Mouse (Mus musculus): ENCODE data around the gene Gm10130. TPM values are rescaled to one million over a fixed set of nuclear protein-coding genes. Genes with fewer than 3 reads are reported as not detected.
"Not testable (repeated sequence)": the region's sequence is repeated elsewhere in the genome, so short reads cannot be mapped to it uniquely, and the experiment has no call there.

Gene Gm10130
- polyA plus RNA-seq, 1 experiment from 2014 or later: not detected

DNA sequence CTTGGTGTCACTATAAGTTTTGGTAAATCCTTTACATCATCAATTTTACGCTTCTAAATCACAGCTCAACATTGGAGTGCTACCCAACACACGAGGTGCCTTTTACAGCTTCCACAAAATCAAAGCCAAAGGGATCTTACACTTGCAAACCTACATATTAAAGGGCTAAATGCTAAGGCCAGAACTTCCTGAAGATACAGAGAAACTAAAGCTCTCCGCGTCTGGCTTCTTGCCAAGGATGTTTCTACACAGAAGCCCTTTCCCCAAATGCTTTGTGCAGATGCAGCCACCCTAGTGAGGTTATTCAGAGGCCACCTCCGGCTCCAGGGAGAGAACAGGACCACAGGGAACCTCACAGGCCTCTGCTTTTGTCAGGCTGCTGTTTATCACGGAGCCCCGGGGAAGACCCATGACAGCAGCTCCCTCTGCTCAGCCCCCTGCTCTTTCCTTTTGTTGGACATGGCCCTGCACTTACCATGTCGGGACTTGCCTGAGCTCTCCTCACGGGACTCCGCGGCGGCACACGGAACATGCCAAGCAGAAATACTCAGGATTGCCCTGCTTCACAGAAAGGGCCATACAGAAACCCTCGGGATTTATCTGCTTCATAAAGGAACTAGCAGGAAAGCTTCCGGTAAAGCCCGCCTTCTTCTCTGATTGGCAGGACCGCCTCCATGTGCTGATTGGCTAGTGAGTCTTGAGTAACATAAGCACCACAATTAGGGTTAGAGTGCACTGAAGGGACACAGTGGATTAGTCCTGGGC, 38.8 kb downstream of the Gm10130 start, which contains the start of gene 3300002I08Rik:
Gene 3300002I08Rik, minus strand, starts transcription at position 653 of the 765 bp plus-strand sequence.
- ATAC-seq: peak; percentile 99
- H3K36me3 ChIP-seq (ENCODE audit: control insufficient read depth, insufficient read depth, low read length); H3K27me3 ChIP-seq (replicated peaks; ENCODE audit: control insufficient read depth, insufficient read depth, low read length); H3K9me3 ChIP-seq (replicated peaks; ENCODE audit: control insufficient read depth, low read length); H3K4me1 ChIP-seq (ENCODE audit: control insufficient read depth, insufficient read depth, low read length): not testable (repeated sequence)
- under 1% methylated on average over 16 of the region's 17 CpGs for WGBS
- DNase-seq (ENCODE audit: low spot score): peak; percentile 95
- Histone ChIP-seq H3K4me2 (ENCODE audit: low read length) (peak within 1 kb of the TSS; percentile 37), H3K27ac (ENCODE audit: low read depth, low read length) (peak within 1 kb of the TSS; percentile 84), H3K9ac (ENCODE audit: low read length) (peak within 1 kb of the TSS; percentile 77), H3K4me3 (ENCODE audit: low read depth, low read length) (peak within 1 kb of the TSS; percentile 55)

- Histone ChIP-seq H3K9ac (ENCODE audit: low read length) (peak overlapping the region; percentile 25; the same call in 1 of the 2 replicates), H3K27ac (ENCODE audit: low read depth, low read length) (no peak overlapping the region), H3K27me3 (replicated peaks; ENCODE audit: control insufficient read depth, insufficient read depth, low read length) (no peaks in the 10 kb centered on the region), H3K9me3 (replicated peaks; ENCODE audit: control insufficient read depth, low read length) (no peaks in the 10 kb centered on the region), H3K4me1 (ENCODE audit: control insufficient read depth, insufficient read depth, low read length) (no peaks in the 10 kb centered on the region), H3K4me3 (ENCODE audit: low read depth, low read length) (peak overlapping the region; percentile 55), H3K36me3 (ENCODE audit: control insufficient read depth, insufficient read depth, low read length) (no peaks in the 10 kb centered on the region), H3K4me2 (ENCODE audit: low read length) (peak overlapping the region; percentile 35)
- WGBS: 13% methylated on average over 4 of the region's 4 CpGs
- DNase-seq (ENCODE audit: low spot score) (no peak), ATAC-seq (peak; percentile 57; the same call in 1 of the 2 replicates)
Measured at GRCm38 (mm10) chr2:150362878-150363229, 39.4 kb downstream of the Gm10130 start.

GRCm38 (mm10) chr2:150385553-150386106, 62.1 kb downstream of the Gm10130 start:
- not testable (repeated sequence) for H3K9ac ChIP-seq (ENCODE audit: low read length); H3K36me3 ChIP-seq (ENCODE audit: control insufficient read depth, insufficient read depth, low read length); H3K9me3 ChIP-seq (replicated peaks; ENCODE audit: control insufficient read depth, low read length); ATAC-seq; H3K27me3 ChIP-seq (replicated peaks; ENCODE audit: control insufficient read depth, insufficient read depth, low read length); H3K4me3 ChIP-seq (ENCODE audit: low read depth, low read length); H3K4me2 ChIP-seq (ENCODE audit: low read length); H3K27ac ChIP-seq (ENCODE audit: low read depth, low read length); DNase-seq (ENCODE audit: low spot score); H3K4me1 ChIP-seq (ENCODE audit: control insufficient read depth, insufficient read depth, low read length)
- 95% methylated on average over 18 of the region's 19 CpGs for WGBS

GRCm38 (mm10) chr2:150390198-150390597, 66.7 kb downstream of the Gm10130 start:
- Histone ChIP-seq H3K4me2 (ENCODE audit: low read length) (no peak overlapping the region), H3K4me3 (ENCODE audit: low read depth, low read length) (no peak overlapping the region), H3K36me3 (ENCODE audit: control insufficient read depth, insufficient read depth, low read length) (no peaks in the 10 kb centered on the region), H3K27ac (ENCODE audit: low read depth, low read length) (no peak overlapping the region), H3K9me3 (replicated peaks; ENCODE audit: control insufficient read depth, low read length) (no peaks in the 10 kb centered on the region), H3K4me1 (ENCODE audit: control insufficient read depth, insufficient read depth, low read length) (no peaks in the 10 kb centered on the region), H3K27me3 (replicated peaks; ENCODE audit: control insufficient read depth, insufficient read depth, low read length) (no peaks in the 10 kb centered on the region), H3K9ac (ENCODE audit: low read length) (no peak overlapping the region)
- 89% methylated on average over 1 of the region's 1 CpGs for WGBS
- no peak for ATAC-seq
- no peak for DNase-seq (ENCODE audit: low spot score)

GRCm38 (mm10) chr2:150412146-150412545, 88.6 kb downstream of the Gm10130 start:
- H3K4me2 ChIP-seq (ENCODE audit: low read length); H3K36me3 ChIP-seq (ENCODE audit: control insufficient read depth, insufficient read depth, low read length): not testable (repeated sequence)
- 91% methylated on average over 17 of the region's 17 CpGs for WGBS

More at GRCm38 (mm10) chr2:150412146-150412545, 88.6 kb downstream of the Gm10130 start:
- H3K9ac ChIP-seq (ENCODE audit: low read length); H3K4me3 ChIP-seq (ENCODE audit: low read depth, low read length); H3K27me3 ChIP-seq (replicated peaks; ENCODE audit: control insufficient read depth, insufficient read depth, low read length); H3K4me1 ChIP-seq (ENCODE audit: control insufficient read depth, insufficient read depth, low read length); ATAC-seq; H3K27ac ChIP-seq (ENCODE audit: low read depth, low read length); DNase-seq (ENCODE audit: low spot score): not testable (repeated sequence)
- peaks cover 20% of the 10 kb centered on the region for H3K9me3 ChIP-seq (replicated peaks; ENCODE audit: control insufficient read depth, low read length)

Other genes starting within 250 kb of the Gm10130 start
- gene Zfp120, start 187.0 kb upstream of the Gm10130 start, polyA plus RNA-seq (2014; fragmentation: Nextera tagmentation; extraction: Ambion mirVana): 13.8 and 16.0 TPM in 2 replicates
- gene Gm10770, start 144.0 kb upstream of the Gm10130 start, polyA plus RNA-seq (2014; fragmentation: Nextera tagmentation; extraction: Ambion mirVana): not detected in 2 replicates
- gene Gm14139, start 141.9 kb upstream of the Gm10130 start, polyA plus RNA-seq (2014; fragmentation: Nextera tagmentation; extraction: Ambion mirVana): not detected in 2 replicates
- gene Zfp937, start 105.6 kb upstream of the Gm10130 start, polyA plus RNA-seq (2014; fragmentation: Nextera tagmentation; extraction: Ambion mirVana): 8.9 and 10.7 TPM in 2 replicates
- gene Gm21994, start 68.1 kb upstream of the Gm10130 start, polyA plus RNA-seq (2014; fragmentation: Nextera tagmentation; extraction: Ambion mirVana): 2.3 and 3.5 TPM in 2 replicates
- not detected in 2 replicates for gene Gm14124, start 66.2 kb upstream of the Gm10130 start, polyA plus RNA-seq (2014; fragmentation: Nextera tagmentation; extraction: Ambion mirVana)
- 12.3 and 16.3 TPM in 2 replicates for gene 3300002I08Rik, start 39.1 kb downstream of the Gm10130 start, polyA plus RNA-seq (2014; fragmentation: Nextera tagmentation; extraction: Ambion mirVana)
- gene Zfp442, start 127.8 kb downstream of the Gm10130 start, polyA plus RNA-seq (2014; fragmentation: Nextera tagmentation; extraction: Ambion mirVana): 5.7 and 7.5 TPM in 2 replicates
- not detected in 2 replicates for gene Zfp345, start 161.4 kb downstream of the Gm10130 start, polyA plus RNA-seq (2014; fragmentation: Nextera tagmentation; extraction: Ambion mirVana)
- 0.30 TPM in 1 of 2 replicates, not detected in the other for gene Cst7, start 246.7 kb downstream of the Gm10130 start, polyA plus RNA-seq (2014; fragmentation: Nextera tagmentation; extraction: Ambion mirVana)

Measured in forebrain, embryonic 14.5 days (tissue).